Mouse (Mus musculus) kidney, postnatal 14 days (tissue): ENCODE results near the gene Tssk1.

Experiments used
- DNase-seq: peaks from one replicate; pipeline ENCODE4 v3.0.0; 2022; ENCODE audit warnings: mixed read lengths

The Tssk1 gene

GRCm38 (mm10) chr16:17911052-17911595 is 17.1 kb downstream of the Tssk1 start, which contains the start of gene Ess2:
Gene Ess2, minus strand, starts transcription at chr16:17911348.
- DNase-seq: peak; percentile 95

- no peak for DNase-seq
Measured at GRCm38 (mm10) chr16:17914307-17915249, 20.6 kb downstream of the Tssk1 start, which contains the start of gene Gsc2. Gene Gsc2, minus strand, starts transcription at chr16:17915059.

GRCm38 (mm10) chr16:17920586-17920985 is 26.6 kb downstream of the Tssk1 start:
- no peak for DNase-seq

DNA sequence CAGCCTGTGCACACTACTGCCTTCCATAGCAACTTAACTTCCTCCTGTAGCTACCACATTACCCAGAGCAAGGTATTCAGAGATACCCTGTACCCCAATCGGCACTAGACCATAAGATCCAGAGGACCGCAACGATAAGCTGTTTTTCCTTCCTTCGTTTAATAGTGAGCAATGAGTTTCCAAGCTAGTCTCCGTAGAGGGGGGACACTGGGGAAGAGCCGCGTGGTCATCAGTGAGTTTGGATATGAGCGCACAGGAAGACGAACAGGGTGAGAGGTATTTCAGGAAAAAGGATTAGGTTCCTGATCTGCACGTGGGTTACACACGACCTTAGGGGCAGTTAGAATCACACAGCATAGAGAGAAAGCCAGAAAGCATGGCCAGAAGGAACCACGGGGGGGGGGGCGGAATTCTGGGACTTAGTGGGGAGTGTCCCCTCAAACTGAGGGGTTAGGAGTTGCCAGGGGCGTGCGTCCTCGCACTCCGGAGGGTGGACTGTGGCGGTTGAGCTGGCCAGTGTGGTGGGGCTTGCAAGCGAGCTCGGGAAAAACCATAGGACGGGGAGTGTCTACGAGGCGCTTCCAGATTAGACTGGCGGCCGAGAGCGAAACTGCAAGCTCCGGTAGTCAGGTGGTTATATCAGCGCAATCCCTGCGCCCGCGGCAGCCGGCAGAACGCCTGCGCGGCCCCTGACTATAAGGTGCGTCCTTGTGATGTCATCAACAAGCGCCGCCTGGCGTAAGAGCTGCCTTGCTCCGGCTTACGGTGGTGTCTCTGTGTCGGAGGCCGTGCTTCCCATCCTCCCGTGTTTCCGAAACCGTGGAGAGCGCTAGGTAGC is 27.5 kb downstream of the Tssk1 start:
- DNase-seq: peak; percentile 97

GRCm38 (mm10) chr16:17922163-17922538 is 28.1 kb downstream of the Tssk1 start:
- DNase-seq: no peak

GRCm38 (mm10) chr16:17927351-17928082 is 33.5 kb downstream of the Tssk1 start:
- peak; percentile 70 for DNase-seq

DNA sequence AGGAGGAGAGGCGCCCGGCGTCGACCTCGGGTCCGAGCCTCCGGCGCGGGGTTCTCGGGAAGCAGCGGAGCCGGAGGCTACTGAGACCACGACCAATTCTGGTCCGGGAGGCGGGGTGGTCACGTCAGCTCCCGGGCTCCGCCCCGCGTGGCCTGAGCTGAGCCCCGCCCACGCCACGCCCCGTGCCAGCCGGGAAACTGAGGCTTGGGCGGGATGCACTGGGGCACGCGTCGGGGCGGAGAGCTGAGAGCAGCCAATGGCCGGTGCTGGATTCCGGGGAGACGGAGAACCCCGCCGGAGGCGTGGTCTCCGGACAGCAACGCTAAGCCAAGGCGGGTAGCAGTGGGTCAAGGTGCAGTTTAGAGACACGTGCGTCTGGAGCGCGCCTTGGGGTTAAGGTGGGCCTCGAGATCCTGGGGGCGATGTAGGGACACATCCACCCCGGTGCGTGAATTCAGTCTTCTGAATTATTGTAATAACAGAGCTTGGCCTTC is 34.1 kb downstream of the Tssk1 start, which contains the start of gene Slc25a1:
Gene Slc25a1, minus strand, starts transcription at position 133 of the 494 bp plus-strand sequence.
- DNase-seq: peak; percentile 87

GRCm38 (mm10) chr16:17928627-17929104 is 34.6 kb downstream of the Tssk1 start:
- DNase-seq: peak; percentile 87

GRCm38 (mm10) chr16:17929211-17929610 is 35.2 kb downstream of the Tssk1 start:
- no peak for DNase-seq

GRCm38 (mm10) chr16:17929631-17930030 is 35.6 kb downstream of the Tssk1 start:
- no peak for DNase-seq

- DNase-seq: no peak
Measured at GRCm38 (mm10) chr16:17931906-17932460, 38.0 kb downstream of the Tssk1 start.

DNA sequence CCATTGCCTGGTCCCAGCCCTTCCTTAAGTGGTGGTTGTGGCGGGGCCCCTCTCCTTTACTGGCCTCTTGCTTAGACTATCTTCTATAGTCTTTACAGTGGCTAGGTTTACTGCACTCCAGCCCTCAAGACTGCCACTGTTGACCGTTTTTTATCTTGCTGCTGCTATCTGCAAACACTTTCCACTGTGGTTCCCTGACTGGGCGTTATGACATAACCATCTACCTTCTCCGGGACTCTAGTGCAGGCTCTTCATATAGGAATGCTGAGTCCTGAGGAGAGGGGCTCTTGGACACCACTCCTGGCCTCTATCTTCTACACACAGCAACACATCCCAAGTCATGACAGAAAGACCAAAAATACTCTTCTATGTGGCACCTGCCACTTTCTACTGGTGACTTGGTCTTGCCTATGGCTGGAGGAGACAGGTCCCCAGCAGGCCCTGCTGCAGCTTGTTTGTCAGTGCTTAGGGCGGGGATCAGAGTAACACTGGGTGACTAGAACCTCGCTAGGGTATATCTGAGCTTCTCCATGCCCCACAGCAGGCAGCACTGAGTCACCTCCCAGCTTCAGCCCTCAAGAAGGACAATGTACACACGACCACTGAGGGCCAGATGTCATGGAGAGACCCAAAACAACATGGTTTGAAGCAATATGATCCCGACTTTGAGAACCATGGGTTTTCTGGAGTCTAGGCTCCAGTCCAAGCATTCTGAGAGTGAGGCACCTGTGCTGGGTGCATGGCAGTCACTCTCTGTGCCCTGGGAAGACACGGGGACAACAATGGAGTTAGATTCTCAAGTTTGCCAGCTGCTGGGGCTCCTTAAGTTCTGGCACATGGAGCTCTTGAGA is 39.8 kb downstream of the Tssk1 start:
- no peak for DNase-seq

DNA sequence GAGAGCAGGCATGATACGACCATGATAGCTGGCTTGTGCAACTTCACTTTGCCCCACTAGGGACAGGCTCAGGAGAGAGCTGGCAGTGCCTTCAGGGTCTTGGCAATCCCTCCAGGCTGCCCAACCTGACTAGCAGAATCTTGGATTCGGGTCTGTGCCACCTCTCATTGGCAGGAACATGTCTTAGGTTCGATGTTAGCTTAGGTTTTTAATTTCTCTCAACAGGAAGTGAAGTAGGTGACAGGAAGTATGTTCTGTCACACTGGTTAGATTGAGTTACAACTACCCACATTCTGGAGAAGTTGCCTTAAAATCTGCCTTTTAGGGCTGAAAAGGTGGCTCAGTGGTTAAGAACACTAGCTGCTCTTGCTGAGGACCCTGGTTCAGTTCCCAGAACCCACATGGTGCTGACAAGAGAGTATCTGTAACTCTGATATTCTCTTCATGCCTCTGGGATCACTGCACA is 40.5 kb downstream of the Tssk1 start:
- no peak for DNase-seq

- no peak for DNase-seq
Measured at GRCm38 (mm10) chr16:17936776-17937175, 42.8 kb downstream of the Tssk1 start.

- DNase-seq: no peak
Measured at GRCm38 (mm10) chr16:17938187-17938586, 44.2 kb downstream of the Tssk1 start.

- DNase-seq: peak; percentile 77
Measured at GRCm38 (mm10) chr16:17938821-17939220, 44.8 kb downstream of the Tssk1 start.

- DNase-seq: peak; percentile 30
Measured at GRCm38 (mm10) chr16:17939255-17939751, 45.3 kb downstream of the Tssk1 start.

- no peak for DNase-seq
Measured at GRCm38 (mm10) chr16:17943466-17943865, 49.4 kb downstream of the Tssk1 start.

DNA sequence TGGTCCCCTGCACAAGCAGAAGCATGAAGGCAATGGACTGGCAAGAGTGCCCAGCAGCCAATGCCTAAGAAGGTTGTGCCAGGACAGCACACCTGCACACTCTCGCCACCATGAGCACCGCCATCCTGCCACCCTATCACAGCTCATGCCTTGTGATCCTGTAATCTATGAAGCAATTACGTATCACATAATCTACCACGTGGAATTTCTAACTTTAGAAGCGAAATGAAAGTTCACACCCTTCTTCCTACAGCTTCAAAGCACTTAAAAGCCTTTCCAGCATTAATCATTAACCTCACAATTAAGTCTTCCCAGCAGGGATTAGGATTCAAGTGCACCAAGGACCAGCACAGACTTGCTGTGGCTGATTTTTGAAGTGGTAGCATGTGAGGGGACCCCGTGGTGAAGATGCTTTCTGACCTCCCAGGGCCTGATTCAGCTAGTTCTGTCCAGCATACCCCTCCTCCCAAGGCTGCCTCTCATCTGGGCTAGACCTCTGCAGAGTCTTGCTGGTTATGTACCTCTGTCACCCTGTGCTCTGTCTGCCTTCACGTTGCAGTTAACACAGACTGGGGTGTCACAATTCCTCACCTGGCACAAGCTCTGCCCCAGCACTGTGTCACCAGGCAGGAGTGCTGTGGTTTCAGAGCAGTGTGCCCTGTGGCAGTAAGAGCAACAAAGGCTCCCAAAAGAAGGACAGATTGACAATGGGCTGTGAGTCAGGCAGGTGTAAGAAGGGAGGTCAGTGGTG is 51.2 kb downstream of the Tssk1 start:
- DNase-seq: peak; percentile 62
